Mouse (Mus musculus) MEL (cell line): ENCODE results near the gene Uchl4. TPM values are rescaled to one million over a fixed set of nuclear protein-coding genes. Genes with fewer than 3 reads are reported as not detected.
A peak's percentile ranks its signal among the peaks of the same experiment; 100 is the strongest.

Experiments
- DNase-seq: peaks from one replicate; pipeline ENCODE4 v3.0.0; 2011; ENCODE audit warnings: low read depth, low spot score
- H3K27ac ChIP-seq: 2 replicates; pipeline ENCODE4 v1.5.1; 2012; ENCODE audit warnings: low read depth, mild to moderate bottlenecking, control low read depth, low read length, moderate library complexity; ENCODE audit not compliant: control insufficient read depth
- H3K27me3 ChIP-seq, 2 experiments: fragments of 150-350 bp in 1 of 2; sonication (generic) in 1 of 2; 2 replicates each; pipeline ENCODE4 v1.6.1; 2012; ENCODE audit warnings: low read length in 2 of 2, mild to moderate bottlenecking in 2 of 2, improper control_type of control experiment in 1 of 2, moderate library complexity in 1 of 2; ENCODE audit not compliant: insufficient read depth in 2 of 2, control insufficient read depth in 1 of 2
- H3K36me3 ChIP-seq, 2 experiments: 2 replicates each; pipeline ENCODE4 v1.6.1; 2012 to 2014; ENCODE audit warnings: low read length in 2 of 2, improper control_type of control experiment in 1 of 2, inconsistent platforms in 1 of 2, mild to moderate bottlenecking in 1 of 2; ENCODE audit not compliant: insufficient read depth in 2 of 2, control insufficient read depth in 1 of 2
- H3K4me1 ChIP-seq, 2 experiments: fragments of 150-350 bp in 1 of 2; sonication (generic) in 1 of 2; 2 replicates each; pipeline ENCODE4 v1.6.1; 2012; ENCODE audit warnings: low read length in 2 of 2, improper control_type of control experiment in 1 of 2, mild to moderate bottlenecking in 1 of 2; ENCODE audit not compliant: insufficient read depth in 2 of 2, control insufficient read depth in 1 of 2
- H3K4me3 ChIP-seq, 2 experiments: fragments of 150-350 bp in 1 of 2; sonication (generic) in 1 of 2; 2 replicates each; pipeline ENCODE4 v1.5.1; 2012; ENCODE audit warnings: low read depth in 2 of 2, low read length in 2 of 2, mild to moderate bottlenecking in 2 of 2, moderate library complexity in 2 of 2, control low read depth in 1 of 2, improper control_type of control experiment in 1 of 2; ENCODE audit not compliant: control insufficient read depth in 1 of 2, insufficient read depth in 1 of 2
- H3K79me2 ChIP-seq: 2 replicates; pipeline ENCODE4 v1.6.1; 2012; ENCODE audit warnings: mild to moderate bottlenecking, low read length, moderate library complexity; ENCODE audit not compliant: control insufficient read depth, poor library complexity, insufficient read depth
- H3K9ac ChIP-seq: 2 replicates; pipeline ENCODE4 v1.6.1; 2012; ENCODE audit warnings: low read depth, mild to moderate bottlenecking, control low read depth, low read length, moderate library complexity; ENCODE audit not compliant: control insufficient read depth, poor library complexity, severe bottlenecking
- H3K9me3 ChIP-seq: fragments of 150-350 bp; sonication (generic); replicated peaks from 2 replicates; pipeline ENCODE4 v1.6.1; 2012; ENCODE audit warnings: mild to moderate bottlenecking, low read length, improper control_type of control experiment, moderate library complexity; ENCODE audit not compliant: insufficient read depth
- BHLHE40 ChIP-seq: IDR thresholded peaks from 2 replicates; pipeline ENCODE4 v1.6.1; 2012; ENCODE audit warnings: low read depth, mild to moderate bottlenecking, inconsistent platforms, low read length, improper control_type of control experiment, borderline replicate concordance
- CHD1 ChIP-seq: IDR thresholded peaks from 2 replicates; pipeline ENCODE4 v1.6.1; 2012; ENCODE audit warnings: low read depth, mild to moderate bottlenecking, inconsistent platforms, low read length, improper control_type of control experiment
- JUND ChIP-seq: IDR thresholded peaks from 2 replicates; pipeline ENCODE4 v1.6.1; 2011; ENCODE audit warnings: low read depth, mild to moderate bottlenecking, improper control_type of control experiment, low read length
- MAFK ChIP-seq: IDR thresholded peaks from 2 replicates; pipeline ENCODE4 v1.6.1; 2011; ENCODE audit warnings: low read depth, mild to moderate bottlenecking, low read length, improper control_type of control experiment, borderline replicate concordance
- MEF2A ChIP-seq: IDR thresholded peaks from 2 replicates; pipeline ENCODE4 v1.6.1; 2014; ENCODE audit warnings: low read depth, mild to moderate bottlenecking, inconsistent platforms, low read length, improper control_type of control experiment; ENCODE audit not compliant: poor library complexity, insufficient replicate concordance, severe bottlenecking; ENCODE audit errors: extremely low read depth
- MXI1 ChIP-seq: IDR thresholded peaks from 2 replicates; pipeline ENCODE4 v1.6.1; 2011; ENCODE audit warnings: mild to moderate bottlenecking, low read depth, low read length, improper control_type of control experiment
- POLR2AphosphoS5 ChIP-seq: IDR thresholded peaks from 2 replicates; pipeline ENCODE4 v1.6.1; 2012; ENCODE audit warnings: low read depth, borderline replicate concordance, mild to moderate bottlenecking, inconsistent platforms, low read length, moderate library complexity, mixed read lengths
- SIN3A ChIP-seq: IDR thresholded peaks from 2 replicates; pipeline ENCODE4 v1.6.1; 2012; ENCODE audit warnings: low read length, improper control_type of control experiment, inconsistent platforms
- UBTF ChIP-seq: IDR thresholded peaks from 2 replicates; pipeline ENCODE4 v1.6.1; 2012; ENCODE audit warnings: low read depth, mild to moderate bottlenecking, inconsistent platforms, low read length, improper control_type of control experiment, moderate library complexity, borderline replicate concordance; ENCODE audit not compliant: insufficient read depth
- ZNF384 ChIP-seq: IDR thresholded peaks from 2 replicates; pipeline ENCODE4 v1.6.1; 2012; ENCODE audit warnings: low read depth, mild to moderate bottlenecking, inconsistent platforms, low read length, improper control_type of control experiment
- polyA plus RNA-seq, 2 experiments: library from polyadenylated mRNA; stranded (reverse) in 1 of 2; unstranded in 1 of 2; fragments of >175 nt in 1 of 2; fragments of >200 nt in 1 of 2; gene quantifications; 2 replicates each; pipeline versions ENCODE4 v1.2.1 to v1.2.4; 2012; ENCODE audit warnings: low replicate concordance in 2 of 2, low read depth in 1 of 2; ENCODE audit not compliant: insufficient read length in 2 of 2, insufficient read depth in 1 of 2, missing spikeins in 1 of 2
- total RNA-seq: library from RNA; depleted of rRNA; stranded (reverse); fragments of 300-350 nt; gene quantifications from 2 replicates; pipeline ENCODE4 v1.2.3, GENCODE M21; 2012

Gene Uchl4
- total and polyA plus RNA-seq, 3 experiments = 0.27 to 7.4 TPM; not detected in 1

DNA sequence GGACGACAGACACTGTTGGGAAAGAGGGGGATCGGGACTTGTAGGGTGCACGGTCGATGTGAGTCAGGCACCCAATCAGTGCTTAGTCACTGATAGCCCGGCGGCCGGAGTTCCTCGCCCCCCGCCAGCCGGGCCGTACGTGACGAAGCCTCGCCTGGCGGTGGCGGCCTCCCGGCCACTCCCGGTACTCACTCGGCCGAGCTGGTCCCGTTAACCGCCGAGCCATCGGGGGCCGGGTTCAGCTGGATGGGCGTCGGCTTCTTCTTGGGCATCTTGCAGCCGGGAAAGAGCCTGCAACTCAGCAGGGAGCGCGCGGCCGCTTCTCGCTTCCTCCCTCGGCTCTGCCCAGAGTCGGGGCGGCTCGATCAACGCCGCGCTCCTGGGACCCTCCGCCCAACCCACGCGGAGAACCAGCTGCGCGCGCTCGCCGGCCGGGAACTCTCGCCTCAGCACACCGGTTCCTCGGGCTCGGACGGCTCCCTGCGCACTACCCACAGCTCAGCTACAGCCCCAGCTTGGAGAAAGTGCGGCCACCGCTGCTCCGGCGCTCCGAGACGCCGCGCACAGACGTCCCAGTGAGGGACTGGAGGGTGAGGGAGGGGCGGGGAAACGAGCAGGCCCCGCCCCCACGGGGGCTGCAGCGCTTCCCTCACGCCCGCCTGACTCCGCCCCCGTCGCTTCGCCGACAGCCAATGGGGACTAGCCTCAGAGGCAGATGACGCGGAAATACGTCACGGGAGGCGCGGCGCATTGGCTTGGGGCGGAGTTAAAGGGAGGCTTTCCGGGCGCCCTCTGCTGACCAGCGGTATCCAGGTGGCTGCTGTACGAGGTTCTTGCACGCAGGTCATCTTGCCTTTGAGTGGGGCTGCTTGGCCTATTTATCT, 18.3 kb downstream of the Uchl4 start, which contains the start of gene Map2k1 (continued):
- TF ChIP-seq MEF2A (no peak), ZNF384 (no peak), JUND (no peak), POLR2AphosphoS5 (no peak), SIN3A (peak; percentile 63)
- TF ChIP-seq, all 39 proteins: peak for 19

DNA sequence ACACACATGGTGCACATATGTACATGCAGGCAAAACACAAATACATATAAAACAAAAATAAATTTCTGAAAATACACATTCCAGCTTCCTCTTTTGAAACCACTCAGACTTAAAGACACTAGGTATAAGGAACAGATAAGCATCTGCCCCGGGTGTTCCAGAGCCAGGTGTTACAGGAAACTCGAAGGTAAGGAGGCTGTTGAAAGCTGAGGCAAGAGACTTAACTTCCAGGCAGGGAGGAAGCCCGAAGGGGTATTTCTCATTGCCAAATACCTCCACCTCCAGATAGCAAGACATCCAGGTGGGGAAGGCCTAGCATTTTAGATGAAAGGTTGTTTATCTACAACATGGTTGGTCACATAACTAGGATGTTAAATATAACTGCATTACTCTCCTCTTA, 20.4 kb downstream of the Uchl4 start:
- Histone ChIP-seq H3K9ac (no peak overlapping the region), H3K9me3 (no peaks in the 10 kb centered on the region), H3K4me3 (peak overlapping the region in 1 of 2 experiments; percentile 13; a peak in 1 of 4 replicates), H3K36me3 (peaks cover 0 to 15% of the 10 kb centered on the region in 2 experiments; a peak in 2 of 4 replicates), H3K4me1 (peaks cover 14 to 15% of the 10 kb centered on the region in 2 experiments; a peak in 3 of 4 replicates), H3K27ac (no peak overlapping the region), H3K27me3 (no peaks in the 10 kb centered on the region), H3K79me2 (peaks cover 13% of the 10 kb centered on the region)
- DNase-seq = peak; percentile 37
- no peak for TF ChIP-seq JUND
- TF ChIP-seq CHD1 = 0 out of 2 replicates have a peak, but pooled peaks have one; percentile 41

DNA sequence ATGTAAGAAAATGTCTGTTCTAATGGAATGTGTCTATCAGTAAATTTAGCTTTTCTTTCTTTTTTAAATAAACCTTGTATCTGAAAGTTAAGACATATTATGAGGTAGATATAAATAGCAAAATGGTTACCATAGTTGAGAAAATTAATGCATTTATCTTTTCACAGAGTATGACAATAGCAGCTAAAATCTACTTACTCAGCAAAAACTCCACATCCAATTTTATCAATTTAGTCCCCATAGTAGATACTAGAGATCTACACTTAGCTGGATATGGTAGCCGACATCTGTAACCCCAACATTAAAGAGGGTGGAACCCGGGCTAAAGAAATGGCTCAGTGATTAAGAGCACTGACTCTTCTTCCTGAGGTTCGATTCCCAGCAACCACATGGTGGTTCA, 21.2 kb downstream of the Uchl4 start:
- Histone ChIP-seq H3K27ac (no peak overlapping the region), H3K36me3 (peaks cover 0 to 19% of the 10 kb centered on the region in 2 experiments; a peak in 2 of 4 replicates), H3K79me2 (peaks cover 13% of the 10 kb centered on the region), H3K27me3 (no peaks in the 10 kb centered on the region), H3K4me1 (peaks cover 14 to 15% of the 10 kb centered on the region in 2 experiments; a peak in 3 of 4 replicates), H3K4me3 (no peak overlapping the region), H3K9ac (no peak overlapping the region), H3K9me3 (no peaks in the 10 kb centered on the region)
- TF ChIP-seq BHLHE40 (no peak), MXI1 (no peak), MAFK (peak; percentile 78), UBTF (no peak)
- no peak for DNase-seq
